Mouse (Mus musculus): Measurements from ENCODE around the gene Uri1. TPM values are rescaled to one million over a fixed set of nuclear protein-coding genes. Genes with fewer than 3 reads are reported as not detected.

The Uri1 gene
- polyA plus RNA-seq, 1 experiment from 2014 or later: 42.0 TPM

DNA sequence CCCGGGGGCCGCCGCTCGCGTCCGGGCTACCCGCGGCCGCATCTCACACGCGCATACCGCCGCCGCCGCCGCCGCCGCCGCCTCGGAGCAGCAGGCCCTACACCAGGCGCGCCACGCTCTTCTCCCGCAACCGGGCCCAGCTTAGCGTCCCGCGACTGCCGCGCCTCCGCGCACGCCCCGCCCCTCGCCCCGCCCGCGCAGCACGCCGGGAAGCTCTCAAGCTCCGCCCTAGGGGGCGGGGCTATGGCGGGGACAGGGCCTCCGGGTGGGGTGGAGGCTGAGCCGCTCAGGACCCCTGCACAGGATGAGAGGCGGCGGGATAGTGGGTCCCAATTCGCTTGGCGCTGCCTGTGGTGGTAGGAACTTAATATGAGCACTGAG is 4.0 kb downstream of the Uri1 start:
- WGBS: 0% methylated on average over 40 of the region's 49 CpGs

DNA sequence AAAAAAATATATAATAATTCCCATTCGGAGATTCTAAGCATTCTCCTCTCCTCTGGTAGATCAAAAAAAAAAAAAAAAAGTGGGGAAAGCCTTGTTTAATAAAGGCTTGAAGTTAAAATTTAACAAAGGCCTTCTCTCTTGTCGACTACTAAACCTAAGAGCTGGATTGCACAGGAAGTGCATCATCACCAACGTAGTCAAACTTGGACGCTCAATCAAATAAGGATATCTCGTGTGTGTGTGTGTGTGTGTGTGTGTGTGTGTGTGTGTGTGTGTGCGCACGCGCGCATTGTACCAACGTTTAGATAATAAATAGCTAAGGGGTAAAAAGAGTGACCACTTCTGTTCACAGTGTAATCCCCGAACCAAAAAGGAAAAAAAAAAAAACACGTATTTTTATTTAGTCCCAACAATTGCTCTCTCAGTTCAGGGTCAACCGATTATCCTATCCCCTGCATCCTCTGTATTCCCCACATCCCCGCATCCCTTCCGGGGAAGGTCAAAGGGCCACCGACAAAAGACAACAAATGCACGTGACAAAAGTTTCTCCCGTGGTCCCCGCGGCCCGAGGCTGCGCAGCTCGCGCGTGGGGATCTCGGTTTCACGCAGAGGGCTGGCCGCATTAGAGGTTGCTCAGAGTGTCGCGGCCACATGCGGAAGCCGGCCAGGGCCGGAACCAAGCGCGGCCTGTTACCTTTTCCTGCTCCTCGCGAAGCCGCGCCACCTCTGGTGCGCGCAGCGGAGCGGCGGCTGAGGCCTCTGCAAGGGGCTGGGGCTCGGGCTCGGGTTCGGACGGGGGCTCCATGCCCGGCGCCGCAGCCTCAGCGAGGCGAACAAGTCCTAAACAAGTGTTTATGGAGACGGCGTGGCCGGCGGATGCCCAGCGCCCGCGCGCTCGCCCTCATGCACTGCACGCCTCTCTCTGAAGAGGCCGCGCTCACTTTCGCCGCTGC is 4.7 kb downstream of the Uri1 start:
- Histone ChIP-seq H3K27me3 (ENCODE audit: insufficient read depth, low read length) (no peaks in the 10 kb centered on the region), H3K36me3 (ENCODE audit: insufficient read depth, low read length) (no peaks in the 10 kb centered on the region), H3K4me2 (replicated peaks; ENCODE audit: low read depth, low read length) (peak overlapping the region; percentile 75), H3K9ac (replicated peaks; ENCODE audit: low read length) (peak overlapping the region; percentile 91), H3K27ac (ENCODE audit: low read length) (peak overlapping the region; percentile 92), H3K9me3 (ENCODE audit: low read length) (no peaks in the 10 kb centered on the region), H3K4me1 (ENCODE audit: insufficient read depth, low read length) (peaks cover 14% of the 10 kb centered on the region), H3K4me3 (ENCODE audit: low read length) (peak overlapping the region; percentile 87)
- ATAC-seq (ENCODE audit: low FRiP score, low TSS enrichment): peak; percentile 83
- under 1% methylated on average over 67 of the region's 67 CpGs for WGBS

More for the DNA sequence above, 4.0 kb downstream of the Uri1 start:
- Histone ChIP-seq H3K36me3 (ENCODE audit: insufficient read depth, low read length) (no peaks in the 10 kb centered on the region), H3K27ac (ENCODE audit: low read length) (peak overlapping the region; percentile 92), H3K4me1 (ENCODE audit: insufficient read depth, low read length) (peaks cover 11% of the 10 kb centered on the region), H3K4me2 (replicated peaks; ENCODE audit: low read depth, low read length) (peak overlapping the region; percentile 75), H3K4me3 (ENCODE audit: low read length) (peak overlapping the region; percentile 87), H3K9ac (replicated peaks; ENCODE audit: low read length) (peak overlapping the region; percentile 91), H3K9me3 (ENCODE audit: low read length) (no peaks in the 10 kb centered on the region), H3K27me3 (ENCODE audit: insufficient read depth, low read length) (no peaks in the 10 kb centered on the region)
- peak; percentile 95 for ATAC-seq (ENCODE audit: low FRiP score, low TSS enrichment)

DNA sequence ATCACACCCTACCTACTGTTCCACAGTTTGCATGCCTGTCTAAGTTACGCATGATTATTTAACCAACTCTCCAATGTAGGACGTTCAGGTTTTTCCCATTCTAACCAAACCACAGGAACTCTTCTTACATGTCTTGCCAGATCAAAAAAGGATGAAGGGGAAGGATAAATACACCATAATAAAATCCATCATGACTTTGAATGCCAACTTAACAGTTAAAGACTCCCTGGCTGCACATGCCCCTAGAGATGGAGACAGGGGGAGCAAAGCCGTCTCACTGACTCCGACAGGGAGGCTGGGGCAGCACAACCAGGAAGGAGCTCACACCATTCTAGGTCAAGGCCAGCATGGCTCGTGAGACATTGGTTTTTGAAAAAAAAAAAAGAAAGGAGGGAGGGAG is 8.0 kb downstream of the Uri1 start:
- no peak for ATAC-seq (ENCODE audit: low FRiP score, low TSS enrichment)
- H3K9me3 ChIP-seq (ENCODE audit: low read length): peaks cover 3% of the 10 kb centered on the region; the same call in 1 of the 2 replicates
- peaks cover 14% of the 10 kb centered on the region for H3K4me1 ChIP-seq (ENCODE audit: insufficient read depth, low read length)
- H3K27me3 ChIP-seq (ENCODE audit: insufficient read depth, low read length): no peaks in the 10 kb centered on the region
- H3K9ac ChIP-seq (replicated peaks; ENCODE audit: low read length): no peak overlapping the region
- WGBS: 61% methylated on average over 5 of the region's 5 CpGs
- no peaks in the 10 kb centered on the region for H3K36me3 ChIP-seq (ENCODE audit: insufficient read depth, low read length)
- no peak overlapping the region for H3K4me2 ChIP-seq (replicated peaks; ENCODE audit: low read depth, low read length)
- no peak overlapping the region for H3K27ac ChIP-seq (ENCODE audit: low read length)
- no peak overlapping the region for H3K4me3 ChIP-seq (ENCODE audit: low read length)

DNA sequence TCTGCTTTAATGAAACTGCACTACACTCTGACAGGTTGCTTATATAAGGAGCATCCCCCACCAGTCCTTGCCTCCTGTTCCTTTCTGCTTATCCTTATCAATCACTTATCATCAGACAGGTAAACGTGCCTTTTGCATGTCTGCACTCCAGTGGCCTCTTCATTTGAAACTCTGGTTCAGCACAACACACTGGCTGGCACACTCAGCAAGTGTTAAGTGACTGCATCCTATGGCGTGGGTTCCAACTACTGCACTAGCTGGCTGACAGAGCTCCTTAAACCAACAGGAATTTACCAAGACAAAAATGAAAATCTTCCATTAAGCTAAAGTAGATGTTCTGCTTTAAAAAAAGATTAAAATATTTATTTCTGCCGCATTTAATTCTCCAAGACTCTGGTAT is 9.4 kb downstream of the Uri1 start:
- ATAC-seq (ENCODE audit: low FRiP score, low TSS enrichment): no peak
- no peak overlapping the region for H3K4me2 ChIP-seq (replicated peaks; ENCODE audit: low read depth, low read length)

DNA sequence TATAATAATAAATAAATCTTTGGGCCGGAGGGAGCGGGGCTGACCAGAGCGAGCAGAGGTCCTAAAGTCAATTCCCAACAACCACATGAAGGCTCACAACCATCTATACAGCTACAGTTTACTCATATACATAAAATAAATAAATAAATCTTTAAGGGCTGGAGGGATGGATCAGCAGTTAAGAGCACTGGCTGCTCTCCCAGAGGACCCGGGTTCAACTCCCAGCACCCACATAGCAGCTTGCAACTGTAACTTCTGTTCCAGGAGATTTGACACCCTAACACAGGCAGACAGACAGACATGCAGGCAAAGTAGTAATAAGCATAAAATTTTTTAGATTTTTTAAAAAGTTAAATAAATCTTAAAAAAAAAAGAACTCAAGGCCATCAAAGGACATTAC is 10.5 kb downstream of the Uri1 start:
- Histone ChIP-seq H3K4me1 (ENCODE audit: insufficient read depth, low read length) (peaks cover 10% of the 10 kb centered on the region), H3K27me3 (ENCODE audit: insufficient read depth, low read length) (no peaks in the 10 kb centered on the region), H3K27ac (ENCODE audit: low read length) (no peak overlapping the region), H3K9me3 (ENCODE audit: low read length) (peaks cover 3% of the 10 kb centered on the region; the same call in 1 of the 2 replicates), H3K4me2 (replicated peaks; ENCODE audit: low read depth, low read length) (no peak overlapping the region), H3K36me3 (ENCODE audit: insufficient read depth, low read length) (no peaks in the 10 kb centered on the region), H3K4me3 (ENCODE audit: low read length) (no peak overlapping the region), H3K9ac (replicated peaks; ENCODE audit: low read length) (no peak overlapping the region)
- WGBS: 89% methylated on average over 4 of the region's 4 CpGs
- ATAC-seq (ENCODE audit: low FRiP score, low TSS enrichment): no peak

More for the DNA sequence above, 9.4 kb downstream of the Uri1 start:
- Histone ChIP-seq H3K36me3 (ENCODE audit: insufficient read depth, low read length) (no peaks in the 10 kb centered on the region), H3K27me3 (ENCODE audit: insufficient read depth, low read length) (no peaks in the 10 kb centered on the region), H3K27ac (ENCODE audit: low read length) (no peak overlapping the region), H3K9ac (replicated peaks; ENCODE audit: low read length) (no peak overlapping the region), H3K9me3 (ENCODE audit: low read length) (peaks cover 3% of the 10 kb centered on the region; the same call in 1 of the 2 replicates), H3K4me3 (ENCODE audit: low read length) (no peak overlapping the region), H3K4me1 (ENCODE audit: insufficient read depth, low read length) (peaks cover 14% of the 10 kb centered on the region)
- WGBS: 65% methylated on average over 3 of the region's 3 CpGs

DNA sequence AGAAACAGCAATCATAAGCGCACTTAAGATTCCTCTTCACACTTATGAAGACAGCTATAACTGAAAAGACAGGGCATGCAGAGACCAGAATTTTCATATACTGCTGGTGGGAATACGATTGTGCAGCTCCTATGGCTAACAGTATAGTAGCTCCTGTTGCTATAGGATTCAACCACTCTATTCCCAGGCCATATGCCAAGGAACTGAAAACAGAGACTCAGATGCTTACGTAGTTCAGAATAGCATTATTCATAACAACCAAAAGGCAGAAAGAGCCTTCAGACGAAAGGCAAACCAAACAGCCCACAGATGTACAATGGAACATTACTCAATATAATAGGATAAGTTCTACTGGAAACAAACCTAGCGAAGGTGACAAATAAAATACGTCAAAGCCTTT is 15.0 kb downstream of the Uri1 start:
- Histone ChIP-seq H3K9ac (replicated peaks; ENCODE audit: low read length) (no peak overlapping the region), H3K4me1 (ENCODE audit: insufficient read depth, low read length) (no peaks in the 10 kb centered on the region), H3K27me3 (ENCODE audit: insufficient read depth, low read length) (no peaks in the 10 kb centered on the region), H3K4me3 (ENCODE audit: low read length) (no peak overlapping the region), H3K9me3 (ENCODE audit: low read length) (peaks cover 3% of the 10 kb centered on the region; the same call in 1 of the 2 replicates), H3K4me2 (replicated peaks; ENCODE audit: low read depth, low read length) (no peak overlapping the region), H3K27ac (ENCODE audit: low read length) (no peak overlapping the region), H3K36me3 (ENCODE audit: insufficient read depth, low read length) (no peaks in the 10 kb centered on the region)
- ATAC-seq (ENCODE audit: low FRiP score, low TSS enrichment): no peak
- WGBS: 83% methylated on average over 6 of the region's 6 CpGs

DNA sequence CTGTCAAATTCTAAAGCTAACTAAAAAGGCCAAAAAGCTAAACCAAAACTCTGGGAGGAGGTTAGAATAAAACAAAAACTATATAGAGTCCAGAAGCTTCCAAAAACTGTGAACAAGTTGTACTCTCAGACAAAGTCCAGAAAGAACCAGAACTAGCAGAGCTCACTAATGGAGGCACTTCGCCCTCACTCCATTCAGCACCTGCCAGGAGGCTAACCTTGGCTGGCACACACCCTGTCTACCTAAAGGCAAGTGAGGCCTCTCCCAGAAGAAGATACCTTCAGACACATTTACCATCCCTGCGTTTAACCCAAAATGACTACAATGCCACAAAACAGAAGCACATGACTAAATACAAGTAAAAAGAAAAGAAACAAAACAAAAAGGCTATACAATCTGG is 20.9 kb downstream of the Uri1 start:
- no peak overlapping the region for H3K4me2 ChIP-seq (replicated peaks; ENCODE audit: low read depth, low read length)
- no peak overlapping the region for H3K4me3 ChIP-seq (ENCODE audit: low read length)
- WGBS: 88% methylated on average over 2 of the region's 2 CpGs
- H3K36me3 ChIP-seq (ENCODE audit: insufficient read depth, low read length): no peaks in the 10 kb centered on the region
- H3K4me1 ChIP-seq (ENCODE audit: insufficient read depth, low read length): peaks cover 4% of the 10 kb centered on the region; the same call in 1 of the 2 replicates
- H3K9ac ChIP-seq (replicated peaks; ENCODE audit: low read length): no peak overlapping the region
- no peaks in the 10 kb centered on the region for H3K9me3 ChIP-seq (ENCODE audit: low read length)
- H3K27ac ChIP-seq (ENCODE audit: low read length): no peak overlapping the region
- H3K27me3 ChIP-seq (ENCODE audit: insufficient read depth, low read length): no peaks in the 10 kb centered on the region
- ATAC-seq (ENCODE audit: low FRiP score, low TSS enrichment): no peak

DNA sequence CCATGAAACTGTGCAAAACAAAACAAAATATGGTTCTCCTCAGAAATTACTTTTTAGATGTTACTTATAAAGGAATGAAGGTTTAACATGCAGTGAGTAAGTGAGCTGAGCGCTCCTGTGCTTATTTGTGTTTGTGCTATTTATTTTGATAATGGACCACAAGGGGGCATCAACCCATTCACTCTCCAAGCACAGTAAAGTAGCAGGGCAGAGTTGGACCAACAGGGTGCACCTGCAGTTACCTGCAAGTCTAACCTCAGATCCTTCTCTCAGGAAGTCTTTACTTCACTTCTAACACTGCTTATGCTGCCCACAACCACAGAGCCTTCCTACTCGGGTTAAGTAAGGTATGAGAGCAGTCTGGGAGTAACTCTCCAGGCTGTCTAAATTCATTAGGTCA is 23.7 kb downstream of the Uri1 start:
- H3K9ac ChIP-seq (replicated peaks; ENCODE audit: low read length): no peak overlapping the region

DNA sequence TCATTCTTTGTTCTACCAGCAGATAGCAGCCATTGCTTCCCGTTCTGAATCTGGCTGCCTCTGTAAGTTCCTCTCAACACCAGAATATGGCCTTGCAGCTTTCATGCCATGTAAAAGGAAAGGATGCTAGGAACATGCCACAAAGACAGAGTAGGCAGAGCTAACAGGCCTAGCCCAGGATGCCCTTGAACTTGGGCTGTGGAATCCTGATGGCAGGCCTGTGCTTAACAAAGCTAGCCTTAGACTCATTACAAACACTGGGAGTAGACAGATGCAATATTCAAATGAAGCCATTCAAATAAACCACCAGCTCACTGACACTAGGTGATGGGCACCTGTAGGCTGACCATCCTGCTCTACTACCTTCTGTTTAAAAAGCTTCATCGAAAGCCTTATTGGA is 30.5 kb downstream of the Uri1 start:
- no peaks in the 10 kb centered on the region for H3K27me3 ChIP-seq (ENCODE audit: insufficient read depth, low read length)
- no peaks in the 10 kb centered on the region for H3K9me3 ChIP-seq (ENCODE audit: low read length)
- no peak for ATAC-seq (ENCODE audit: low FRiP score, low TSS enrichment)
- no peak overlapping the region for H3K27ac ChIP-seq (ENCODE audit: low read length)
- peaks cover 3% of the 10 kb centered on the region; the same call in 1 of the 2 replicates for H3K4me1 ChIP-seq (ENCODE audit: insufficient read depth, low read length)
- H3K4me3 ChIP-seq (ENCODE audit: low read length): no peak overlapping the region
- H3K9ac ChIP-seq (replicated peaks; ENCODE audit: low read length): no peak overlapping the region
- WGBS: 82% methylated on average over 2 of the region's 2 CpGs
- no peaks in the 10 kb centered on the region for H3K36me3 ChIP-seq (ENCODE audit: insufficient read depth, low read length)
- no peak overlapping the region for H3K4me2 ChIP-seq (replicated peaks; ENCODE audit: low read depth, low read length)

More for the DNA sequence above, 23.7 kb downstream of the Uri1 start:
- no peaks in the 10 kb centered on the region for H3K9me3 ChIP-seq (ENCODE audit: low read length)
- H3K36me3 ChIP-seq (ENCODE audit: insufficient read depth, low read length): no peaks in the 10 kb centered on the region
- no peaks in the 10 kb centered on the region for H3K27me3 ChIP-seq (ENCODE audit: insufficient read depth, low read length)
- H3K4me2 ChIP-seq (replicated peaks; ENCODE audit: low read depth, low read length): no peak overlapping the region
- WGBS: 58% methylated on average over 2 of the region's 2 CpGs
- no peak overlapping the region for H3K4me3 ChIP-seq (ENCODE audit: low read length)
- H3K27ac ChIP-seq (ENCODE audit: low read length): no peak overlapping the region
- peaks cover 4% of the 10 kb centered on the region; the same call in 1 of the 2 replicates for H3K4me1 ChIP-seq (ENCODE audit: insufficient read depth, low read length)
- ATAC-seq (ENCODE audit: low FRiP score, low TSS enrichment): no peak

DNA sequence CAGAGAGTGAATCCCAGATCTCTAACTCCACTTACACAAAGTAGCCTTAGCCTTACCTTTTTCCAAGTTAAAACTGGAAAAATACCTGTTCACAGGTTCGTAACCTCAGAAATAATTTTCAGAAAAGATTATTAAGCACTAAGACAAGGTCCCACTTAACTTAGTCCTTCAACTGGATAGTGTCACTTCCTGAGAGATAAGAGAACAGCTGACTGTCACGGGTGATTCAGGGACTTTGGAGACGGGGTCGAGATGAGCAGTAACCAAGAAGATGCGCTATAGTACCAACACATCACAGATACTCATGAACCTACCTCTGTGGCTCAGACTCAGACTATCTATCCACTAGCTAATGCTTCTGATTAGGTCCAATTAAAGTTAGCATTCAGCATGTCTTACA is 38.5 kb downstream of the Uri1 start:
- WGBS: 84% methylated on average over 5 of the region's 5 CpGs
- Histone ChIP-seq H3K9me3 (ENCODE audit: low read length) (no peaks in the 10 kb centered on the region), H3K27me3 (ENCODE audit: insufficient read depth, low read length) (no peaks in the 10 kb centered on the region), H3K36me3 (ENCODE audit: insufficient read depth, low read length) (peaks cover 7% of the 10 kb centered on the region; the same call in 1 of the 2 replicates), H3K27ac (ENCODE audit: low read length) (no peak overlapping the region), H3K4me3 (ENCODE audit: low read length) (no peak overlapping the region), H3K4me2 (replicated peaks; ENCODE audit: low read depth, low read length) (no peak overlapping the region), H3K4me1 (ENCODE audit: insufficient read depth, low read length) (no peaks in the 10 kb centered on the region), H3K9ac (replicated peaks; ENCODE audit: low read length) (no peak overlapping the region)
- no peak for ATAC-seq (ENCODE audit: low FRiP score, low TSS enrichment)
